20 mouse cellular contexts compared by ENCODE assay signal in the genomic region with DNA sequence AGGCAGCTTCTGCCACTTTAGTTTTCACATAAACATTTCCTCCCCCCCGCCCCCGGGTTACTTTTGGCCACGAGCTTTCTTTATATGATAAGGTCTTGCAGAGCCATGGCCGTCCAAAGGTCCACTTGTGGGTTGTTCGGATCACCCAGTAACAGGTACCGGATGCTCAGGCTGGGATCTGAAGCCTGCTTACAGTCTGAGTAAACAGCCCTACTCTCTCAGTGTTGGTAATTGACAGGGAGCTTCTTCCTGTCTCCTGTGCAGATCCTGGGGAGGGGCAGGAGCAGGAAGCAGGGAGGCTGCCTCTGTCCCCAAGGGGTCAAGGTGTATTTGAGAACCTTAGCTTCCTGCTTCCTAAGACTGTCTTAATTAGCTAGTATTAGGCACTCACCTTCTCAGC.
DNase-seq lines count a peak whose midpoint lies in the region; ATAC-seq lines count a peak whose summit lies in the region.
"Had no signal": no experiment of that assay in that cellular context is flagged by ENCODE, and none has a peak within 500 bp of the region (broad histone marks: within the 10 kb centered on the region; RNA-seq: fewer than 3 reads in every experiment).

No protein-coding gene starts in this region.

- H3K4me1 ChIP-seq in heart, embryonic 14.5 days (ENCODE audit: control insufficient read depth in 2 of 2, insufficient read depth in 2 of 2, low read length in 2 of 2) = peaks cover 17 to 18% of the 10 kb centered on the region in 2 experiments
- H3K4me1 ChIP-seq in lung, embryonic 16.5 days (replicated peaks; ENCODE audit: control insufficient read depth, insufficient read depth, low read length) = peaks cover 7% of the 10 kb centered on the region
- H3K4me1 ChIP-seq in intestine, embryonic 16.5 days (ENCODE audit: control insufficient read depth, insufficient read depth, low read length) = peaks cover 10% of the 10 kb centered on the region
- H3K4me1 ChIP-seq in midbrain, embryonic 16.5 days (ENCODE audit: control insufficient read depth, insufficient read depth, low read length) = peaks cover 10% of the 10 kb centered on the region; the same call in 1 of the 2 replicates
- H3K4me1 ChIP-seq: liver, embryonic 15.5 days had no signal

- no peaks in the 10 kb centered on the region for H3K9me3 ChIP-seq in heart, embryonic 14.5 days (ENCODE audit: control insufficient read depth, low read length)
- H3K9me3 ChIP-seq in lung, embryonic 16.5 days (ENCODE audit: control insufficient read depth, low read length) = no peaks in the 10 kb centered on the region
- no peaks in the 10 kb centered on the region for H3K9me3 ChIP-seq in intestine, embryonic 16.5 days (ENCODE audit: control insufficient read depth, low read length)
- no peaks in the 10 kb centered on the region for H3K9me3 ChIP-seq in midbrain, embryonic 16.5 days (replicated peaks; ENCODE audit: control insufficient read depth, low read length, poor library complexity, severe bottlenecking)
- H3K9me3 ChIP-seq: liver, embryonic 15.5 days had no signal

- H3K4me3 ChIP-seq in heart, embryonic 14.5 days (ENCODE audit: control insufficient read depth in 1 of 2, insufficient read depth in 1 of 2, low read depth in 1 of 2, low read length in 2 of 2) = no peak overlapping the region
- H3K4me3 ChIP-seq in lung, embryonic 16.5 days (ENCODE audit: low read length) = no peak overlapping the region
- H3K4me3 ChIP-seq in intestine, embryonic 16.5 days (ENCODE audit: low read length) = no peak overlapping the region
- H3K4me3 ChIP-seq in midbrain, embryonic 16.5 days (ENCODE audit: low read depth, low read length) = no peak overlapping the region
- H3K4me3 ChIP-seq: liver, embryonic 15.5 days; myocyte had no signal

- peaks cover 16% of the 10 kb centered on the region for H3K36me3 ChIP-seq in heart, embryonic 14.5 days (ENCODE audit: control insufficient read depth, insufficient read depth, low read length)
- H3K36me3 ChIP-seq in lung, embryonic 16.5 days (ENCODE audit: control insufficient read depth, insufficient read depth, low read length) = no peaks in the 10 kb centered on the region
- H3K36me3 ChIP-seq in intestine, embryonic 16.5 days (ENCODE audit: control insufficient read depth, insufficient read depth, low read length) = no peaks in the 10 kb centered on the region
- H3K36me3 ChIP-seq in midbrain, embryonic 16.5 days (ENCODE audit: control insufficient read depth, insufficient read depth, low read length) = no peaks in the 10 kb centered on the region
- H3K36me3 ChIP-seq: liver, embryonic 15.5 days had no signal

- H3K27me3 ChIP-seq in heart, embryonic 14.5 days (ENCODE audit: control insufficient read depth, insufficient read depth, low read length) = no peaks in the 10 kb centered on the region
- H3K27me3 ChIP-seq in lung, embryonic 16.5 days (ENCODE audit: control insufficient read depth, insufficient read depth, low read depth, low read length) = no peaks in the 10 kb centered on the region
- no peaks in the 10 kb centered on the region for H3K27me3 ChIP-seq in intestine, embryonic 16.5 days (replicated peaks; ENCODE audit: control insufficient read depth, insufficient read depth, low read length)
- H3K27me3 ChIP-seq in midbrain, embryonic 16.5 days (ENCODE audit: control insufficient read depth, insufficient read depth, low read depth, low read length) = no peaks in the 10 kb centered on the region
- H3K27me3 ChIP-seq: liver, embryonic 15.5 days had no signal

- H3K4me2 ChIP-seq in heart, embryonic 14.5 days (ENCODE audit: low read length) = no peak overlapping the region
- H3K4me2 ChIP-seq in lung, embryonic 16.5 days (ENCODE audit: low read depth, low read length) = no peak overlapping the region
- H3K4me2 ChIP-seq in intestine, embryonic 16.5 days (ENCODE audit: low read depth, low read length) = no peak overlapping the region
- H3K4me2 ChIP-seq in midbrain, embryonic 16.5 days (ENCODE audit: low read length) = no peak overlapping the region
- H3K4me2 ChIP-seq: liver, embryonic 15.5 days had no signal

- no peak for DNase-seq in heart, postnatal 4 days
- no peak for DNase-seq in lung, adult 18-20 months
- DNase-seq in c-Kit-positive CD71-positive TER-119-positive erythroid progenitor cells, embryonic 14.5 days (ENCODE audit: low spot score) = no peak
- DNase-seq in retina, embryonic 14.5 days (ENCODE audit: low spot score) = no peak
- DNase-seq: adrenal gland, adult 8-10 months; cerebellum, adult 2 months; gastrocnemius, postnatal 10 days; kidney, adult 2 months; kidney, postnatal 4 days; left cerebral cortex, postnatal 4 days; thymus, postnatal 4 days had no signal

- ATAC-seq in heart, embryonic 14.5 days (ENCODE audit: insufficient number of reproducible peaks, insufficient read depth, low FRiP score, low read depth) = no peak
- 0 out of 2 replicates have a peak, but pooled peaks have one; percentile 12 for ATAC-seq in lung, embryonic 16.5 days (ENCODE audit: low read depth)
- peak; percentile 70 for ATAC-seq in intestine, embryonic 16.5 days
- 0 out of 2 replicates have a peak, but pooled peaks have one; percentile 15 for ATAC-seq in midbrain, embryonic 16.5 days
- ATAC-seq: CD4-positive, CD25-positive, alpha-beta regulatory T cell, adult 4 months; forebrain, embryonic 16.5 days had no signal

- H3K27ac ChIP-seq in heart, embryonic 14.5 days (replicated peaks in 1 of 2; ENCODE audit: control insufficient read depth in 1 of 2, insufficient read depth in 1 of 2, low read depth in 2 of 2, low read length in 2 of 2) = peak overlapping the region; percentile 24 to 75
- H3K27ac ChIP-seq in lung, embryonic 16.5 days (ENCODE audit: low read length) = 0 out of 2 replicates have a peak overlapping the region, but pooled peaks have one; percentile 32
- peak overlapping the region; percentile 12; the same call in 1 of the 2 replicates for H3K27ac ChIP-seq in intestine, embryonic 16.5 days (ENCODE audit: low read length)
- H3K27ac ChIP-seq in midbrain, embryonic 16.5 days (ENCODE audit: low read length) = peak overlapping the region; percentile 19; the same call in 1 of the 2 replicates
- H3K27ac ChIP-seq: liver, embryonic 15.5 days; stomach, postnatal 0 days had no signal

- no peak overlapping the region for H3K9ac ChIP-seq in heart, embryonic 14.5 days (ENCODE audit: low read length)
- no peak overlapping the region for H3K9ac ChIP-seq in lung, embryonic 16.5 days (ENCODE audit: low read length)
- no peak overlapping the region for H3K9ac ChIP-seq in intestine, embryonic 16.5 days (ENCODE audit: low read depth, low read length)
- H3K9ac ChIP-seq in midbrain, embryonic 16.5 days (ENCODE audit: low read depth, low read length) = no peak overlapping the region
- H3K9ac ChIP-seq: liver, embryonic 15.5 days had no signal

- WGBS in heart, embryonic 14.5 days = 63% methylated on average over 6 of the region's 6 CpGs
- 46% methylated on average over 6 of the region's 6 CpGs for WGBS in lung, embryonic 16.5 days
- WGBS in intestine, embryonic 16.5 days = 36% methylated on average over 6 of the region's 6 CpGs
- WGBS in midbrain, embryonic 16.5 days = 81% methylated on average over 6 of the region's 6 CpGs
